ENCODE assay signal across 12 mouse cellular contexts in the genomic region with DNA sequence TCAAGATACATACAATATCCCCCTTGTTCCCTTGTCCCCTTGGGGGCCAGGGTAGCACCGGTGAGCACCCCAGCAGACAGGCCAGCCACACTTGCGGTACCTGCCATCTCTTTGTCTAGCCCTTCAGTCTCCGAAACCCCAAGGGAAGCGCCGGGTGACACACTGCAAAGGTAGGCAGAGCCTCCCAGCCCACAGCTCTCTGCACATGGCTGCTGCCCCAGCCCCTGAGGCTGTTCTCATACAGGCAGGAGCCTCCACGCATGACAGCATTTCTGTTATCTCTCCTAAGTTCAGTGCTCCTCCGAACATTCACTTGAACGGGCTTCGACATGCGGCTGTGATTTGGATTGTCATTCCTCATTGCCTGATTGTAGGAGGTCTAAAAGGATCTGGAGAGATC. TPM values are rescaled to one million over a fixed set of nuclear protein-coding genes. Genes with fewer than 3 reads are reported as not detected.
DNase-seq lines count a peak whose midpoint lies in the region; ATAC-seq and TF ChIP-seq lines count a peak whose summit lies in the region.
"Had no signal": no experiment of that assay in that cellular context is flagged by ENCODE, and none has a peak within 500 bp of the region (broad histone marks: within the 10 kb centered on the region; RNA-seq: fewer than 3 reads in every experiment).

No protein-coding gene starts in this region.

- H3K9ac ChIP-seq in forebrain, embryonic 11.5 days (ENCODE audit: low read length): no peak overlapping the region
- H3K9ac ChIP-seq in forebrain, postnatal 0 days: no peak overlapping the region
- no peak overlapping the region for H3K9ac ChIP-seq in hindbrain, embryonic 12.5 days
- H3K9ac ChIP-seq in midbrain, embryonic 12.5 days (replicated peaks): no peak overlapping the region
- H3K9ac ChIP-seq in midbrain, postnatal 0 days (replicated peaks; ENCODE audit: low read length, poor library complexity, severe bottlenecking): no peak overlapping the region
- H3K9ac ChIP-seq in liver, embryonic 13.5 days: no peak overlapping the region
- H3K9ac ChIP-seq: forebrain, embryonic 15.5 days had no signal

- no peaks in the 10 kb centered on the region for H3K36me3 ChIP-seq in forebrain, embryonic 11.5 days (ENCODE audit: control insufficient read depth, insufficient read depth, low read length)
- no peaks in the 10 kb centered on the region for H3K36me3 ChIP-seq in forebrain, postnatal 0 days (ENCODE audit: insufficient read depth)
- no peaks in the 10 kb centered on the region; the same call in 1 of the 2 replicates for H3K36me3 ChIP-seq in hindbrain, embryonic 12.5 days
- peaks cover 41% of the 10 kb centered on the region for H3K36me3 ChIP-seq in hindbrain, embryonic 10.5 days
- H3K36me3 ChIP-seq in midbrain, embryonic 12.5 days: 0 out of 2 replicates have a peak, but pooled peaks cover 13% of the 10 kb centered on the region
- H3K36me3 ChIP-seq in midbrain, postnatal 0 days (ENCODE audit: insufficient read depth, low read length): 0 out of 2 replicates have a peak, but pooled peaks cover 6% of the 10 kb centered on the region
- H3K36me3 ChIP-seq in liver, embryonic 13.5 days: no peaks in the 10 kb centered on the region

- TF ChIP-seq CTCF in forebrain, postnatal 0 days (IDR thresholded peaks at IDR 0.05; ENCODE audit: low read depth): no peak
- TF ChIP-seq CTCF in midbrain, postnatal 0 days (IDR thresholded peaks at IDR 0.05): no peak

- H3K4me3 ChIP-seq in forebrain, embryonic 11.5 days (ENCODE audit: low read depth, low read length): no peak overlapping the region
- H3K4me3 ChIP-seq in forebrain, postnatal 0 days (ENCODE audit: low read depth, low read length): no peak overlapping the region
- no peak overlapping the region for H3K4me3 ChIP-seq in hindbrain, embryonic 12.5 days
- no peak overlapping the region for H3K4me3 ChIP-seq in hindbrain, embryonic 10.5 days
- no peak overlapping the region for H3K4me3 ChIP-seq in midbrain, embryonic 12.5 days
- H3K4me3 ChIP-seq in midbrain, postnatal 0 days (ENCODE audit: low read depth, low read length): no peak overlapping the region
- no peak overlapping the region for H3K4me3 ChIP-seq in liver, embryonic 13.5 days (replicated peaks)
- H3K4me3 ChIP-seq: forebrain, embryonic 15.5 days had no signal

- H3K9me3 ChIP-seq in forebrain, embryonic 11.5 days (ENCODE audit: control insufficient read depth, low read length): no peaks in the 10 kb centered on the region
- H3K9me3 ChIP-seq in forebrain, postnatal 0 days (ENCODE audit: low read length): no peaks in the 10 kb centered on the region
- H3K9me3 ChIP-seq in hindbrain, embryonic 12.5 days (replicated peaks): no peaks in the 10 kb centered on the region
- H3K9me3 ChIP-seq in hindbrain, embryonic 10.5 days: no peaks in the 10 kb centered on the region
- no peaks in the 10 kb centered on the region for H3K9me3 ChIP-seq in midbrain, embryonic 12.5 days
- no peaks in the 10 kb centered on the region for H3K9me3 ChIP-seq in midbrain, postnatal 0 days (ENCODE audit: low read length)
- no peaks in the 10 kb centered on the region for H3K9me3 ChIP-seq in liver, embryonic 13.5 days (replicated peaks)
- H3K9me3 ChIP-seq: forebrain, embryonic 15.5 days had no signal

- no peak overlapping the region for H3K4me2 ChIP-seq in forebrain, embryonic 11.5 days (ENCODE audit: low read depth, low read length, severe bottlenecking)
- H3K4me2 ChIP-seq in forebrain, postnatal 0 days (ENCODE audit: low read depth): no peak overlapping the region
- H3K4me2 ChIP-seq in hindbrain, embryonic 12.5 days (replicated peaks): no peak overlapping the region
- no peak overlapping the region for H3K4me2 ChIP-seq in midbrain, embryonic 12.5 days (replicated peaks)
- H3K4me2 ChIP-seq in midbrain, postnatal 0 days (ENCODE audit: low read depth, low read length, poor library complexity, severe bottlenecking): no peak overlapping the region
- peak overlapping the region; percentile 13 for H3K4me2 ChIP-seq in liver, embryonic 13.5 days
- H3K4me2 ChIP-seq: forebrain, embryonic 15.5 days had no signal

- no peaks in the 10 kb centered on the region for H3K4me1 ChIP-seq in forebrain, embryonic 11.5 days (replicated peaks; ENCODE audit: control insufficient read depth, insufficient read depth, low read length)
- no peaks in the 10 kb centered on the region for H3K4me1 ChIP-seq in forebrain, postnatal 0 days (ENCODE audit: insufficient read depth)
- H3K4me1 ChIP-seq in hindbrain, embryonic 12.5 days: peaks cover 12% of the 10 kb centered on the region
- peaks cover 19% of the 10 kb centered on the region for H3K4me1 ChIP-seq in hindbrain, embryonic 10.5 days (replicated peaks)
- H3K4me1 ChIP-seq in midbrain, embryonic 12.5 days: peaks cover 5% of the 10 kb centered on the region
- no peaks in the 10 kb centered on the region for H3K4me1 ChIP-seq in midbrain, postnatal 0 days (ENCODE audit: insufficient read depth, low read length)
- H3K4me1 ChIP-seq in liver, embryonic 13.5 days (replicated peaks): peaks cover 12% of the 10 kb centered on the region; the same call in 1 of the 2 replicates
- H3K4me1 ChIP-seq: forebrain, embryonic 15.5 days had no signal

- ATAC-seq in forebrain, embryonic 11.5 days (replicated peaks; ENCODE audit: low FRiP score): no peak
- ATAC-seq in forebrain, postnatal 0 days: no peak
- ATAC-seq in hindbrain, embryonic 12.5 days (ENCODE audit: low FRiP score): no peak
- no peak for ATAC-seq in midbrain, embryonic 12.5 days (ENCODE audit: low FRiP score, low read depth)
- ATAC-seq in midbrain, postnatal 0 days (ENCODE audit: low FRiP score): no peak
- ATAC-seq in liver, embryonic 13.5 days (ENCODE audit: low read depth): no peak
- ATAC-seq: activated CD4-positive, CD25-positive, alpha-beta regulatory T cell, adult 4 months; forebrain, embryonic 15.5 days had no signal

- no peaks in the 10 kb centered on the region for H3K27me3 ChIP-seq in forebrain, embryonic 11.5 days (ENCODE audit: control insufficient read depth, insufficient read depth, low read length)
- no peaks in the 10 kb centered on the region for H3K27me3 ChIP-seq in forebrain, postnatal 0 days (ENCODE audit: insufficient read depth, low read length)
- no peaks in the 10 kb centered on the region for H3K27me3 ChIP-seq in hindbrain, embryonic 12.5 days
- no peaks in the 10 kb centered on the region for H3K27me3 ChIP-seq in hindbrain, embryonic 10.5 days (ENCODE audit: insufficient read depth, poor library complexity, severe bottlenecking)
- H3K27me3 ChIP-seq in midbrain, embryonic 12.5 days: no peaks in the 10 kb centered on the region
- H3K27me3 ChIP-seq in midbrain, postnatal 0 days (ENCODE audit: insufficient read depth, low read length): no peaks in the 10 kb centered on the region
- 0 out of 2 replicates have a peak, but pooled peaks cover 9% of the 10 kb centered on the region for H3K27me3 ChIP-seq in liver, embryonic 13.5 days
- H3K27me3 ChIP-seq: forebrain, embryonic 15.5 days had no signal

- DNase-seq in forebrain, embryonic 11.5 days (ENCODE audit: low spot score): peak; percentile 28
- no peak for DNase-seq in forebrain, postnatal 0 days
- no peak for DNase-seq in hindbrain, embryonic 10.5 days (ENCODE audit: low spot score)
- DNase-seq in midbrain, postnatal 0 days (ENCODE audit: low spot score): no peak
- no peak for DNase-seq in liver, embryonic 13.5 days
- DNase-seq in thymus, postnatal 25 days: no peak
- DNase-seq: cerebellum, adult 9-11 months; left cerebral cortex, postnatal 4 days had no signal

- 72% methylated on average over 10 of the region's 10 CpGs for WGBS in forebrain, embryonic 11.5 days
- 71% methylated on average over 10 of the region's 10 CpGs for WGBS in forebrain, postnatal 0 days
- WGBS in hindbrain, embryonic 12.5 days: 55% methylated on average over 10 of the region's 10 CpGs
- WGBS in hindbrain, embryonic 10.5 days: 52% methylated on average over 10 of the region's 10 CpGs
- 65% methylated on average over 10 of the region's 10 CpGs for WGBS in midbrain, embryonic 12.5 days
- 50% methylated on average over 10 of the region's 10 CpGs for WGBS in midbrain, postnatal 0 days
- WGBS in liver, embryonic 13.5 days (ENCODE audit: insufficient replicate concordance): 49% methylated on average over 10 of the region's 10 CpGs

- H3K27ac ChIP-seq in forebrain, embryonic 11.5 days (ENCODE audit: low read depth, low read length): no peak overlapping the region
- no peak overlapping the region for H3K27ac ChIP-seq in forebrain, postnatal 0 days (ENCODE audit: low read depth, low read length)
- H3K27ac ChIP-seq in hindbrain, embryonic 12.5 days: 0 out of 2 replicates have a peak overlapping the region, but pooled peaks have one; percentile 23
- H3K27ac ChIP-seq in hindbrain, embryonic 10.5 days: no peak overlapping the region
- 0 out of 2 replicates have a peak overlapping the region, but pooled peaks have one; percentile 30 for H3K27ac ChIP-seq in midbrain, embryonic 12.5 days (replicated peaks)
- H3K27ac ChIP-seq in midbrain, postnatal 0 days (ENCODE audit: low read depth, low read length): no peak overlapping the region
- no peak overlapping the region for H3K27ac ChIP-seq in liver, embryonic 13.5 days
- H3K27ac ChIP-seq: forebrain, embryonic 15.5 days had no signal

RNA-seq across cellular contexts. Expression of a gene that starts 51.5 kb away (rescaled TPM):
- polyA plus RNA-seq in forebrain, embryonic 11.5 days (2014; fragmentation: Nextera tagmentation; extraction: Ambion mirVana): 111 and 112 TPM in 2 replicates
- total RNA-seq in forebrain, postnatal 0 days (2014; rRNA removed): 183 and 192 TPM in 2 replicates
- polyA plus RNA-seq in forebrain, postnatal 0 days (2015; fragmentation: Nextera tagmentation; extraction: Ambion mirVana): 251 and 260 TPM in 2 replicates
- 134 and 147 TPM in 2 replicates for polyA plus RNA-seq in hindbrain, embryonic 12.5 days (2016; fragmentation: Nextera tagmentation; extraction: Ambion mirVana)
- 59.1 and 75.2 TPM in 2 replicates for polyA plus RNA-seq in hindbrain, embryonic 10.5 days (2016; fragmentation: Nextera tagmentation; extraction: Ambion mirVana)
- polyA plus RNA-seq in midbrain, embryonic 12.5 days (2016; fragmentation: Nextera tagmentation; extraction: Ambion mirVana): 123 and 138 TPM in 2 replicates
- total RNA-seq in midbrain, postnatal 0 days (2014; rRNA removed): 230 and 255 TPM in 2 replicates
- 285 and 290 TPM in 2 replicates for polyA plus RNA-seq in midbrain, postnatal 0 days (2015; fragmentation: Nextera tagmentation; extraction: Ambion mirVana)
- polyA plus RNA-seq in liver, embryonic 13.5 days (2015; fragmentation: Nextera tagmentation; extraction: Ambion mirVana): 8.7 and 10.4 TPM in 2 replicates

Comparison
In these comparisons a context has a peak if more than half of its experiments do, and no peak if none do; other contexts are left out.
1. H3K27ac ChIP-seq: peak in hindbrain, embryonic 12.5 days (single experiment) and midbrain, embryonic 12.5 days (single experiment); none in forebrain, embryonic 11.5 days (single experiment), forebrain, postnatal 0 days (single experiment), hindbrain, embryonic 10.5 days (single experiment), midbrain, postnatal 0 days (single experiment) and liver, embryonic 13.5 days (single experiment).